Mouse (Mus musculus) bone marrow, adult 2 months (tissue): ENCODE measurements around the gene Gpx2.

Source experiments
- CTCF ChIP-seq: fragments of 200-500 bp; IDR thresholded peaks from 2 replicates; pipeline ENCODE4 v1.5.1; 2011; ENCODE audit warnings: low read length, control low read depth; ENCODE audit not compliant: control insufficient read depth, insufficient read depth
- POLR2A ChIP-seq: fragments of 200-500 bp; IDR thresholded peaks from 2 replicates; pipeline ENCODE4 v1.6.1; 2011; ENCODE audit warnings: low read depth, mild to moderate bottlenecking, control low read depth, low read length, borderline replicate concordance; ENCODE audit not compliant: control insufficient read depth

- TF ChIP-seq POLR2A, result no peak
- TF ChIP-seq CTCF, result no peak
These were observed 24.4 kb downstream of the Gpx2 start for GRCm38 (mm10) chr12:76770841-76771500.
